Mouse (Mus musculus): ENCODE data around the gene Ints14. TPM values are rescaled to one million over a fixed set of nuclear protein-coding genes. Genes with fewer than 3 reads are reported as not detected.

Ints14 gene
- total RNA-seq, 2 experiments from 2014 or later = 21.6 to 23.2 TPM

Small RNA genes lying within 50 kb of the gene (microRNA-seq; reads per million reads assigned to microRNA genes)
- gene Gm25640 = 0 reads per million in 2 experiments

Other genes starting within 250 kb of the Ints14 start
- 100 to 1,000 TPM; 241 to 253 TPM for gene Rab11a, start 223.1 kb upstream of the Ints14 start, total RNA-seq (2021)
- 10 to 100 TPM; 37.2 to 43.1 TPM for gene Dennd4a, start 149.6 kb upstream of the Ints14 start, total RNA-seq (2021)
- under 1 TPM; 0.12 to 0.16 TPM for gene Slc24a1, start 9.3 kb upstream of the Ints14 start, total RNA-seq (2021)
- gene Hacd3, start 60.8 kb downstream of the Ints14 start, total RNA-seq (2021) = 100 to 1,000 TPM; 162 to 176 TPM
- gene Dpp8, start 71.5 kb downstream of the Ints14 start, total RNA-seq (2021) = 100 to 1,000 TPM; 150 to 161 TPM
- gene Igdcc4, start 140.6 kb downstream of the Ints14 start, total RNA-seq (2021) = 10 to 100 TPM; 30.5 to 33.1 TPM
- 1 to 10 TPM; 3.8 to 4.7 TPM for gene Igdcc3, start 180.3 kb downstream of the Ints14 start, total RNA-seq (2021)
- 1 to 10 TPM; 3.7 to 4.6 TPM for gene Parp16, start 234.4 kb downstream of the Ints14 start, total RNA-seq (2021)

Measured in layer of hippocampus, postnatal 25 days (tissue).